Mouse (Mus musculus): ENCODE measurements around the gene Unc93b1. TPM values are rescaled to one million over a fixed set of nuclear protein-coding genes. Genes with fewer than 3 reads are reported as not detected.

Gene Unc93b1
- polyA plus RNA-seq, 1 experiment from 2014 or later: 14.3 TPM

DNA sequence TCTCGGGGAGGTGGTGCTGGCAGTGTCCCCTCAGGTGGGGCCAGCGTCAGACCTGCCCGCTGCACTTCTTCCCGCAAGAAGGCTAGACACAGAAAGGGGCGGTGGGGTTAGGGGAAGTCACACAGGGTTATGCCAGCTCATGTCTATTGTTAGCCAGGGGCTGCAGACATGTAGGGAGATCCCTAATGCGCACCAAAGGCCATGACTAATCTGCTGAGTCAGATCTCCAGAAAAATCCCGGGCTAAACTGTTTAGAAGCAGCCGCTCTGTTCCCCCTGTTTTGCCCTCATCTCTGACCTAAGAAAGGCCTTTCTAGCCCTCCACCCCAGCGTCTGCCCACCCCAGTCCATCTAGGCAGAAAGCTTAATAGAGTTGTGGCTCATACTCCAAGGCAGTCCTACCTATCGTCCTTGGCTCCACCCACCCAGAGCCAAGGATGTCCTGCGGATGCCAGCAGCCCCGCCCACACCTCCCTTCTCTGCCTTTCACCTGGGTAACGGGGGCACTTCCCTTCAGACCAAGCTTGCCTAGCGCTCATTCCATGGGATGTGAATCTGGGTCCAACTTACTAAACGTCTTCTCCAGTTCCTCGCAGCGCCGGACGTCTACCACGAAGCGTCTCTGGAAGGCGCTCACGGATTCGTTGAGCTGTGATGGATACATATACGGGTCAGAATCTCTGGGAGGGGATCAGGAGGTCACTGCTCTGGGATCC lies 31.2 kb upstream of the Unc93b1 start:
- peaks cover 56% of the 10 kb centered on the region for H3K36me3 ChIP-seq
- H3K9me3 ChIP-seq (replicated peaks): no peaks in the 10 kb centered on the region
- H3K4me1 ChIP-seq: peaks cover 56% of the 10 kb centered on the region
- H3K9ac ChIP-seq: no peak overlapping the region
- no peak overlapping the region for H3K4me3 ChIP-seq
- WGBS (ENCODE audit: insufficient replicate concordance): 84% methylated on average over 25 of the region's 25 CpGs
- 0 out of 2 replicates have a peak overlapping the region, but pooled peaks have one; percentile 95 for H3K4me2 ChIP-seq
- H3K27me3 ChIP-seq (replicated peaks): no peaks in the 10 kb centered on the region
- H3K27ac ChIP-seq: no peak overlapping the region
- ATAC-seq: no peak

- WGBS (ENCODE audit: insufficient replicate concordance): 68% methylated on average over 10 of the region's 10 CpGs
- no peak overlapping the region for H3K4me3 ChIP-seq
These were observed 30.7 kb upstream of the Unc93b1 start for GRCm38 (mm10) chr19:3904363-3904675.

GRCm38 (mm10) chr19:3905261-3905969 lies 29.6 kb upstream of the Unc93b1 start:
- Histone ChIP-seq H3K9ac (peak overlapping the region; percentile 55), H3K4me1 (peaks cover 56% of the 10 kb centered on the region), H3K9me3 (replicated peaks) (no peaks in the 10 kb centered on the region), H3K4me3 (peak overlapping the region; percentile 69), H3K27me3 (replicated peaks) (no peaks in the 10 kb centered on the region), H3K27ac (peak overlapping the region; percentile 79), H3K36me3 (peaks cover 60% of the 10 kb centered on the region), H3K4me2 (peak overlapping the region; percentile 95)
- ATAC-seq: no peak
- WGBS (ENCODE audit: insufficient replicate concordance): 20% methylated on average over 6 of the region's 6 CpGs

More at GRCm38 (mm10) chr19:3904363-3904675, 30.7 kb upstream of the Unc93b1 start:
- ATAC-seq: no peak
- no peaks in the 10 kb centered on the region for H3K9me3 ChIP-seq (replicated peaks)
- peaks cover 56% of the 10 kb centered on the region for H3K36me3 ChIP-seq
- H3K27me3 ChIP-seq (replicated peaks): no peaks in the 10 kb centered on the region
- peaks cover 56% of the 10 kb centered on the region for H3K4me1 ChIP-seq
- H3K27ac ChIP-seq: no peak overlapping the region
- H3K4me2 ChIP-seq: peak overlapping the region; percentile 95; the same call in 1 of the 2 replicates
- H3K9ac ChIP-seq: no peak overlapping the region; the same call in 1 of the 2 replicates

DNA sequence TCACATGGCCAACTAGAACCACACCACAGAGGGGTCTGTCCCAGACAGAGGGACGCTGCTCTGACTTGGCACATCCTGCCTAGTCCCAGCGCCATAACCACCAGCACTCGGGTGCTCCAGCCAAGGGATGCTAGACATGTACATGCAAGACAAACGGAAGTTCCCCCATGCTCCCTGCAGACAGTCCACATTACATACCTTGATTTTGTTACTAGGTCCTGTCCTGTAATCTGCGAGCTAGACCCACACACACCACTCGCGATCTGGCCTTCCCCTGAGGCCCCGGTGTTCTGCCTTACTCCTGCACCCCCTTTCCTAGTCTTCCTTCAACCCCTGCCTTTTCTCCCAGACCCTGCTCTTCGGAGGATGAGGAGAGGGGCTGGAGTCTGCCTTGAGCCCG lies 28.7 kb upstream of the Unc93b1 start:
- WGBS (ENCODE audit: insufficient replicate concordance): 9% methylated on average over 10 of the region's 10 CpGs
- Histone ChIP-seq H3K4me2 (peak overlapping the region; percentile 95), H3K9me3 (replicated peaks) (no peaks in the 10 kb centered on the region), H3K4me3 (peak overlapping the region; percentile 69), H3K27me3 (replicated peaks) (no peaks in the 10 kb centered on the region), H3K36me3 (peaks cover 65% of the 10 kb centered on the region), H3K9ac (peak overlapping the region; percentile 78), H3K27ac (peak overlapping the region; percentile 79), H3K4me1 (peaks cover 63% of the 10 kb centered on the region)
- no peak for ATAC-seq

DNA sequence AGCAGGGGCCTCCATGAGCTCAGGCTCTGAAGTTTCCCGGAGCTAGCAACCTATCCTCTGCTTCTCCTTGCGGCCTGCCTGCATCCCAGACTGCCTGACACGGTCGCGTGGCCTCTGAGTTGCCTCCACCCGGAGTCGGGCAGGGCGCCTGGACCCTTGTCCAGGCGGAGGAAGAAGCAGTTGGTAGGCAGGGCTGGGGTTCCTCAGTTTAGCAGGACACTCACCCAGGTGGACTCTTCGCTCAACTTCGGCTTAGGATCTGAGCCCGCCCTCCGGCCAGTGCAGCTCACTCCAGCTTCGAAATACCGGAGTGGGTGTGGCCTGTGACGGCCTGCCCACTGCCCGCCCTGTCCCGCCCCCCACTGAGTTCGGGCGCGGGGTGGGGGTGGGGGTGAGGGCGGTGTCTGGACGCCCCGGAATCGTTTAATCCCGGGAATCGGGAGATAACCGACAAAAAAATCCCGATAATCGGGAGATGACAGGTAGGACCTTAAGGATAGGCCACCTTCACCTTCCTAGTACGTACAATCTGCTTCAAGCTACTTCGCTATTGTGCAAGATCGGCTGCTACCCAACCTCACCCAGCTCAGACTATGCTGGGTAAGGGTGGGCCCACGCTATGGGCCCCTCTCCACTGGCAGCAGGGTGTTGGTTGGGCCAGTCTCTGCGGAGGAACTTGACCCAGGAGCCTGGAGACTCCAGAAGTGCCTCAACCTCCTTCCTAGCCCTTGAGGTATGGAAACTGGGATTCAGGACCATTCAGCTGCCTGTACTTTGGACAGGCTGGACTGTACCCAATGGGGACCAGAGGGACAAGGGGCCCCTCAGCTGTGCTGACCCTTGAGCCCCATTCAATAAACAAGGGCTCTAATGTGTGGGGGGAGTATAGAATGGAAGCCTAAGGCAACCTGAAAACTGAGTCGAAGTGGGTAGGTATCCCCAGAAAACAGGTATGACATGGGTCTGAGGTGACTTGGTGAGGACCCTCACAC lies 27.9 kb upstream of the Unc93b1 start, which contains the start of gene Tcirg1:
Gene Tcirg1, minus strand, starts transcription at position 339 of the 992 bp plus-strand sequence.
- H3K4me3 ChIP-seq: peak within 1 kb of the TSS; percentile 69
- WGBS (ENCODE audit: insufficient replicate concordance): 3% methylated on average over 36 of the region's 36 CpGs
- H3K27me3 ChIP-seq (replicated peaks): no peaks in the 10 kb centered on the region
- peaks cover 57% of the 10 kb centered on the region for H3K36me3 ChIP-seq
- H3K9ac ChIP-seq: peak within 1 kb of the TSS; percentile 78
- peak within 1 kb of the TSS; percentile 79 for H3K27ac ChIP-seq
- H3K4me2 ChIP-seq: peak within 1 kb of the TSS; percentile 95
- ATAC-seq: peak; percentile 88
- H3K9me3 ChIP-seq (replicated peaks): no peaks in the 10 kb centered on the region
- peaks cover 70% of the 10 kb centered on the region for H3K4me1 ChIP-seq

- ATAC-seq: no peak
- peaks cover 47% of the 10 kb centered on the region for H3K36me3 ChIP-seq
- H3K9me3 ChIP-seq (replicated peaks): no peaks in the 10 kb centered on the region
- H3K4me1 ChIP-seq: peaks cover 67% of the 10 kb centered on the region
- peak overlapping the region; percentile 78; the same call in 1 of the 2 replicates for H3K9ac ChIP-seq
- 68% methylated on average over 8 of the region's 8 CpGs for WGBS (ENCODE audit: insufficient replicate concordance)
- peak overlapping the region; percentile 95 for H3K4me2 ChIP-seq
- peak overlapping the region; percentile 69; the same call in 1 of the 2 replicates for H3K4me3 ChIP-seq
- H3K27me3 ChIP-seq (replicated peaks): no peaks in the 10 kb centered on the region
- peak overlapping the region; percentile 75 for H3K27ac ChIP-seq
These were observed 26.9 kb upstream of the Unc93b1 start for GRCm38 (mm10) chr19:3907876-3908660.

- WGBS (ENCODE audit: insufficient replicate concordance): 64% methylated on average over 5 of the region's 5 CpGs
- H3K9me3 ChIP-seq (replicated peaks): no peaks in the 10 kb centered on the region
- ATAC-seq: no peak
- peaks cover 34% of the 10 kb centered on the region for H3K36me3 ChIP-seq
- H3K27me3 ChIP-seq (replicated peaks): no peaks in the 10 kb centered on the region
- no peak overlapping the region for H3K27ac ChIP-seq
- no peak overlapping the region for H3K4me3 ChIP-seq
- H3K4me1 ChIP-seq: peaks cover 64% of the 10 kb centered on the region
- H3K9ac ChIP-seq: no peak overlapping the region
- H3K4me2 ChIP-seq: no peak overlapping the region
These were observed 24.8 kb upstream of the Unc93b1 start for GRCm38 (mm10) chr19:3910206-3910605.

GRCm38 (mm10) chr19:3912337-3913204 lies 22.4 kb upstream of the Unc93b1 start, which contains the start of gene Ndufs8:
Ndufs8 (minus strand) TSS chr19:3912774.
- peaks cover 34% of the 10 kb centered on the region for H3K36me3 ChIP-seq
- under 1% methylated on average over 43 of the region's 43 CpGs for WGBS (ENCODE audit: insufficient replicate concordance)
- no peaks in the 10 kb centered on the region for H3K27me3 ChIP-seq (replicated peaks)
- H3K27ac ChIP-seq: peak within 1 kb of the TSS; percentile 81
- peaks cover 41% of the 10 kb centered on the region for H3K4me1 ChIP-seq
- H3K4me2 ChIP-seq: peak within 1 kb of the TSS; percentile 82
- H3K9ac ChIP-seq: peak within 1 kb of the TSS; percentile 75
- no peaks in the 10 kb centered on the region for H3K9me3 ChIP-seq (replicated peaks)
- ATAC-seq: peak; percentile 95
- peak within 1 kb of the TSS; percentile 76 for H3K4me3 ChIP-seq

DNA sequence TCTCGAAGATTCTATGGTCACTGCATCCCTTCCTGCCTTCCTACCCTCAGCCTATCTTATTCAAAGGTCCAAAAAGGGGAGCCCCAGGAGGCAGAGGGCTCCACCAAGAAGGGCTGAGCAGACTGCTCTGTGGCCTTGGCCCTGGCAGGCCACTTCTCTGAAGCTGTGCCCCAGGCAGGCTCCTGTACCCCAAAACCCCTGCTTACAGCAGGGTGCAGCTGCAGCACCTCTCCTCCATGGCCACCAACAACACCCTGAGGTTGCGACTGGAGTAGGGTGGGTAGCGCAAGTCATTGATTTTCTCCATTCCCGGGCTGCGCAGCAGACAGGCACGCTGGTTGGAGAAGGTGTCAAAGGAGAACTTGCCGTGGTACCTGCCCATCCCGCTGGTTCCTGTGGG lies 21.3 kb upstream of the Unc93b1 start:
- Histone ChIP-seq H3K9ac (peak overlapping the region; percentile 71), H3K36me3 (peaks cover 24% of the 10 kb centered on the region), H3K27ac (peak overlapping the region; percentile 77), H3K4me3 (peak overlapping the region; percentile 76), H3K4me1 (peaks cover 36% of the 10 kb centered on the region), H3K27me3 (replicated peaks) (no peaks in the 10 kb centered on the region), H3K9me3 (replicated peaks) (no peaks in the 10 kb centered on the region), H3K4me2 (peak overlapping the region; percentile 77)
- ATAC-seq: no peak
- WGBS (ENCODE audit: insufficient replicate concordance): 73% methylated on average over 8 of the region's 8 CpGs

DNA sequence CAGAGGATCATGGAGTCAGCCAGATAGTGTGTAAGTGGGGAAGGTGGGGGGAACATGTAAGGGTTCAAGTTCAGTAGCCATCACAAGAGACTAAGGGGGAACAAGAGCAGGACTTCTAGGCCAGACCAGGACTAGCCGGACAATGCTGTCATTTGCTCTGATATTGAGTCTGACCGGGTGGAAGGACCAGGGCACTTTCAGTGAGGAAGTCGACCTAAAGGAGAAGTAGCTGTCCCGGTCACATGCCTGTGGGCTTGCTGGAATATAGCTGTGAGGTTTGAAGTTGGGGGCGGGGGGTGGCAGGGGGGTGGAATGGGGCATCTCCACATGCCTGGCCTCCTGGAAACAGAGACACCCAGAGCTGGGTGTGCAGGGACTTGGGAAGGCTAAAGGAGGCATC lies 20.5 kb upstream of the Unc93b1 start:
- peaks cover 36% of the 10 kb centered on the region for H3K4me1 ChIP-seq
- H3K4me3 ChIP-seq: no peak overlapping the region; the same call in 1 of the 2 replicates
- no peaks in the 10 kb centered on the region for H3K9me3 ChIP-seq (replicated peaks)
- H3K4me2 ChIP-seq: peak overlapping the region; percentile 77
- ATAC-seq: no peak
- H3K36me3 ChIP-seq: peaks cover 17% of the 10 kb centered on the region
- 53% methylated on average over 5 of the region's 5 CpGs for WGBS (ENCODE audit: insufficient replicate concordance)
- peak overlapping the region; percentile 18; the same call in 1 of the 2 replicates for H3K9ac ChIP-seq
- H3K27me3 ChIP-seq (replicated peaks): no peaks in the 10 kb centered on the region
- H3K27ac ChIP-seq: no peak overlapping the region
